ENCODE assay signal across 8 mouse cellular contexts in genomic region chr11:118193390-118194147, GRCm38 (mm10). TPM values are rescaled to one million over a fixed set of nuclear protein-coding genes. Genes with fewer than 3 reads are reported as not detected.
DNase-seq lines count a peak whose midpoint lies in the region; ATAC-seq and TF ChIP-seq lines count a peak whose summit lies in the region.

No protein-coding gene starts in this region.

- no peak overlapping the region for H3K4me3 ChIP-seq in embryonic facial prominence, embryonic 12.5 days
- no peak overlapping the region for H3K4me3 ChIP-seq in embryonic facial prominence, embryonic 10.5 days
- no peak overlapping the region for H3K4me3 ChIP-seq in cortical plate, adult 2 months (ENCODE audit: insufficient read depth, low read length)
- no peak overlapping the region for H3K4me3 ChIP-seq in lung, embryonic 14.5 days (ENCODE audit: low read depth, low read length)
- no peak overlapping the region for H3K4me3 ChIP-seq in midbrain, embryonic 11.5 days (ENCODE audit: low read depth, low read length)

- TF ChIP-seq POLR2A in cortical plate, adult 2 months (IDR thresholded peaks at IDR 0.05; ENCODE audit: extremely low read depth, insufficient read depth, low read length) = no peak

- ATAC-seq in embryonic facial prominence, embryonic 12.5 days (ENCODE audit: insufficient number of reproducible peaks, insufficient read depth, low FRiP score, low TSS enrichment) = no peak
- peak; percentile 78; the same call in 1 of the 2 replicates for ATAC-seq in lung, embryonic 14.5 days (ENCODE audit: insufficient read depth)
- ATAC-seq in midbrain, embryonic 11.5 days (ENCODE audit: low FRiP score) = no peak

- no peak; the same call in 1 of the 2 replicates for TF ChIP-seq CTCF in cortical plate, adult 2 months (IDR thresholded peaks at IDR 0.05; ENCODE audit: extremely low read depth, insufficient read depth, low read length)
- peak; percentile 52 for TF ChIP-seq CTCF in lung, embryonic 14.5 days (IDR thresholded peaks at IDR 0.05; ENCODE audit: low read depth)

- peaks cover 19% of the 10 kb centered on the region for H3K36me3 ChIP-seq in embryonic facial prominence, embryonic 12.5 days
- peaks cover 43% of the 10 kb centered on the region for H3K36me3 ChIP-seq in embryonic facial prominence, embryonic 10.5 days (replicated peaks)
- H3K36me3 ChIP-seq in lung, embryonic 14.5 days (ENCODE audit: insufficient read depth) = peaks cover 24% of the 10 kb centered on the region
- H3K36me3 ChIP-seq in midbrain, embryonic 11.5 days (ENCODE audit: control insufficient read depth, insufficient read depth, low read length) = no peaks in the 10 kb centered on the region; the same call in 1 of the 2 replicates

- 0 out of 2 replicates have a peak overlapping the region, but pooled peaks have one; percentile 65 for H3K27ac ChIP-seq in embryonic facial prominence, embryonic 12.5 days
- no peak overlapping the region for H3K27ac ChIP-seq in embryonic facial prominence, embryonic 10.5 days (replicated peaks)
- H3K27ac ChIP-seq in cortical plate, adult 2 months (ENCODE audit: insufficient read depth, low read length) = 0 out of 2 replicates have a peak overlapping the region, but pooled peaks have one; percentile 20
- H3K27ac ChIP-seq in lung, embryonic 14.5 days (ENCODE audit: low read depth) = peak overlapping the region; percentile 19
- no peak overlapping the region for H3K27ac ChIP-seq in midbrain, embryonic 11.5 days (ENCODE audit: low read depth, low read length)

- no peaks in the 10 kb centered on the region for H3K9me3 ChIP-seq in embryonic facial prominence, embryonic 12.5 days
- H3K9me3 ChIP-seq in embryonic facial prominence, embryonic 10.5 days = no peaks in the 10 kb centered on the region
- no peaks in the 10 kb centered on the region for H3K9me3 ChIP-seq in lung, embryonic 14.5 days (ENCODE audit: low read depth, low read length)
- no peaks in the 10 kb centered on the region for H3K9me3 ChIP-seq in midbrain, embryonic 11.5 days (ENCODE audit: control insufficient read depth, low read length)

- no peaks in the 10 kb centered on the region for H3K27me3 ChIP-seq in embryonic facial prominence, embryonic 12.5 days
- no peaks in the 10 kb centered on the region for H3K27me3 ChIP-seq in embryonic facial prominence, embryonic 10.5 days (replicated peaks; ENCODE audit: low read depth, poor library complexity, severe bottlenecking)
- H3K27me3 ChIP-seq in lung, embryonic 14.5 days (ENCODE audit: insufficient read depth, low read length) = no peaks in the 10 kb centered on the region
- H3K27me3 ChIP-seq in midbrain, embryonic 11.5 days (ENCODE audit: control insufficient read depth, insufficient read depth, low read length) = no peaks in the 10 kb centered on the region

- no peak overlapping the region for H3K9ac ChIP-seq in embryonic facial prominence, embryonic 12.5 days
- H3K9ac ChIP-seq in lung, embryonic 14.5 days = no peak overlapping the region
- no peak overlapping the region for H3K9ac ChIP-seq in midbrain, embryonic 11.5 days (ENCODE audit: low read length)

- H3K4me2 ChIP-seq in embryonic facial prominence, embryonic 12.5 days (replicated peaks) = no peak overlapping the region
- no peak overlapping the region for H3K4me2 ChIP-seq in lung, embryonic 14.5 days
- no peak overlapping the region for H3K4me2 ChIP-seq in midbrain, embryonic 11.5 days

- 78% methylated on average over 14 of the region's 14 CpGs for WGBS in embryonic facial prominence, embryonic 12.5 days
- 85% methylated on average over 14 of the region's 14 CpGs for WGBS in embryonic facial prominence, embryonic 10.5 days
- WGBS in lung, embryonic 14.5 days = 38% methylated on average over 14 of the region's 14 CpGs
- 83% methylated on average over 14 of the region's 14 CpGs for WGBS in midbrain, embryonic 11.5 days

- DNase-seq in embryonic facial prominence, embryonic 10.5 days (ENCODE audit: low spot score) = no peak
- DNase-seq in MN1 (ENCODE audit: low spot score) = peak; percentile 62
- peak; percentile 89 for DNase-seq in heart, postnatal 4 days
- DNase-seq in lung, embryonic 14.5 days = peak; percentile 95
- no peak for DNase-seq in midbrain, embryonic 11.5 days (ENCODE audit: low spot score, missing footprints)
- DNase-seq in layer of hippocampus, postnatal 14 days (ENCODE audit: low spot score in 2 of 2) = no peak

- H3K4me1 ChIP-seq in embryonic facial prominence, embryonic 12.5 days = peaks cover 41% of the 10 kb centered on the region
- H3K4me1 ChIP-seq in embryonic facial prominence, embryonic 10.5 days = peaks cover 40% of the 10 kb centered on the region
- H3K4me1 ChIP-seq in cortical plate, adult 2 months (ENCODE audit: control insufficient read depth, insufficient read depth, low read length) = peaks cover 22% of the 10 kb centered on the region
- peaks cover 37% of the 10 kb centered on the region for H3K4me1 ChIP-seq in lung, embryonic 14.5 days (ENCODE audit: insufficient read depth)
- peaks cover 18% of the 10 kb centered on the region for H3K4me1 ChIP-seq in midbrain, embryonic 11.5 days (ENCODE audit: control insufficient read depth, insufficient read depth, low read length)

RNA-seq across cellular contexts. Expression of gene Cyth1, which starts 54.8 kb away (rescaled TPM):
- 20.4 and 21.5 TPM in 2 replicates for polyA plus RNA-seq in embryonic facial prominence, embryonic 12.5 days (2016; fragmentation: Nextera tagmentation; extraction: Ambion mirVana)
- 15.5 and 15.8 TPM in 2 replicates for polyA plus RNA-seq in embryonic facial prominence, embryonic 10.5 days (2016; fragmentation: Nextera tagmentation; extraction: Ambion mirVana)
- 69.2 and 80.3 TPM in 2 replicates for polyA plus RNA-seq in cortical plate, adult 2 months (2012; rRNA removed)
- 10 to 100 TPM; 38.3 to 39.1 TPM for total RNA-seq in heart, postnatal 4 days (2021)
- 10.5 and 11.5 TPM in 2 replicates for polyA plus RNA-seq in lung, embryonic 14.5 days (2014; fragmentation: Nextera tagmentation; extraction: Ambion mirVana)
- 12.3 and 12.8 TPM in 2 replicates for polyA plus RNA-seq in midbrain, embryonic 11.5 days (2014; fragmentation: Nextera tagmentation; extraction: Ambion mirVana)
- total RNA-seq in layer of hippocampus, postnatal 14 days (2021) = 10 to 100 TPM; 72.0 to 75.0 TPM

Comparison
In these comparisons a context has a peak if more than half of its experiments do, and no peak if none do; other contexts are left out.
1. H3K27ac ChIP-seq: peak in embryonic facial prominence, embryonic 12.5 days (single experiment), cortical plate, adult 2 months (single experiment) and lung, embryonic 14.5 days (single experiment); none in embryonic facial prominence, embryonic 10.5 days (single experiment) and midbrain, embryonic 11.5 days (single experiment).
2. DNase-seq: peak in MN1 (single experiment), heart, postnatal 4 days (single experiment) and lung, embryonic 14.5 days (single experiment); none in embryonic facial prominence, embryonic 10.5 days (single experiment), midbrain, embryonic 11.5 days (single experiment) and layer of hippocampus, postnatal 14 days (0 of 2).